Mouse (Mus musculus) B cell, adult 67 days (primary cell): Measurements from ENCODE around the gene Gm21981. TPM values are rescaled to one million over a fixed set of nuclear protein-coding genes. Genes with fewer than 3 reads are reported as not detected.

ENCODE experiments used
- total RNA-seq, 2 experiments: library from RNA; stranded (reverse); gene quantifications; 4 replicates each; pipeline ENCODE4 v1.2.4; 2023

Gm21981 gene
- total RNA-seq, result not detected

GRCm38 (mm10) chr17:47694442-47694502, at the start of gene Gm21981:
TSS of gene Gm21981 (minus strand) at chr17:47694455.

GRCm38 (mm10) chr17:47736856-47737255, 42.6 kb upstream of the Gm21981 start, which contains the start of gene Tfeb:
TSS of gene Tfeb (plus strand) at chr17:47737030.

GRCm38 (mm10) chr17:47726566-47726965, 32.3 kb upstream of the Gm21981 start, which contains the start of gene Pgc:
TSS of gene Pgc (plus strand) at chr17:47726842.

GRCm38 (mm10) chr17:47694503-47695336, 465 bp upstream of the Gm21981 start, which contains the start of gene Prickle4:
TSS of gene Prickle4 (minus strand) at chr17:47694736.

GRCm38 (mm10) chr17:47688608-47689575, 5.4 kb downstream of the Gm21981 start, which contains the start of gene Frs3:
TSS of gene Frs3 (plus strand) at chr17:47689030.

GRCm38 (mm10) chr17:47688344-47688607, 6.0 kb downstream of the Gm21981 start, which contains the start of gene Tomm6:
TSS of gene Tomm6 (minus strand) at chr17:47688386.

Other genes starting within 250 kb of the Gm21981 start
- 10 to 100 TPM; 61.4 to 65.7 TPM for gene Taf8, start 192.2 kb downstream of the Gm21981 start, total RNA-seq
- 100 to 1,000 TPM; 151 to 249 TPM for gene Ccnd3, start 189.4 kb downstream of the Gm21981 start, total RNA-seq
- gene Bysl, start 83.0 kb downstream of the Gm21981 start, total RNA-seq, result 10 to 100 TPM; 11.5 to 12.2 TPM
- gene Med20, start 82.9 kb downstream of the Gm21981 start, total RNA-seq, result 10 to 100 TPM; 53.3 to 77.0 TPM
- 1 to 10 TPM; 2.4 to 3.5 TPM for gene Gm20517, start 82.9 kb downstream of the Gm21981 start, total RNA-seq
- gene Usp49, start 63.8 kb downstream of the Gm21981 start, total RNA-seq, result 1 to 10 TPM; 5.7 to 6.7 TPM
- 100 to 1,000 TPM; 148 to 154 TPM for gene Tomm6, start 6.1 kb downstream of the Gm21981 start, total RNA-seq
- gene Frs3, start 5.4 kb downstream of the Gm21981 start, total RNA-seq, result 1 to 10 TPM; 4.2 to 5.4 TPM
- gene Prickle4, start 281 bp upstream of the Gm21981 start, total RNA-seq, result not detected
- gene Pgc, start 32.4 kb upstream of the Gm21981 start, total RNA-seq, result not detected
- gene Tfeb, start 42.6 kb upstream of the Gm21981 start, total RNA-seq, result 100 to 1,000 TPM; 172 to 178 TPM
- not detected for gene Mdfi, start 140.2 kb upstream of the Gm21981 start, total RNA-seq
- 100 to 1,000 TPM in 1 of 2 experiments, 10 to 100 TPM in 1; 94.3 to 103 TPM for gene Foxp4, start 230.2 kb upstream of the Gm21981 start, total RNA-seq